Mouse (Mus musculus): Measurements from ENCODE around the gene Apoa1. TPM values are rescaled to one million over a fixed set of nuclear protein-coding genes. Genes with fewer than 3 reads are reported as not detected.

The Apoa1 gene
- polyA plus RNA-seq, 1 experiment from 2014 or later, result 1,278 TPM

DNA sequence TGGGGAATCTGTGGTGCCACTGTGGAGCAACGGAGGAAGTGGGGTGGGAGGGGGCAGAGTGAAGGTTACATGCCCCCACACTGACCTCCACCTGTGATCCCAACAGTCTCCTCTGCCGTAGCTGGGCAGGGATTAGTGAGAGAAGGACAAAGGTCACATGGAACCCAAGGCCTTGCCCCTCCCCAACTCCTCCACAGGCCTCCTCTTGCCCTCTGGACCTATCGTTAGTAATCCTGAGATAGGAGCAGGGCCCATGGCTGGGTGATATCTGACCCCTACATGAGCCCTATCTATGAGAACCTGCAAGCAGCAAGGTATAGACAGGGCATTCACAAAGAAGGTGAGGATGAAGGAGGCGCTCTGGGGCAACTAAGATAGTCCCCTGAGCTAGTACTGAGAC, 7.3 kb downstream of the Apoa1 start:
- no peaks in the 10 kb centered on the region for H3K9me3 ChIP-seq (ENCODE audit: control insufficient read depth, low read length)
- H3K4me3 ChIP-seq (ENCODE audit: low read depth, low read length), result no peak overlapping the region
- no peaks in the 10 kb centered on the region for H3K36me3 ChIP-seq (ENCODE audit: control insufficient read depth, insufficient read depth, low read length)
- DNase-seq (ENCODE audit: low spot score) (no peak), ATAC-seq (replicated peaks; ENCODE audit: low FRiP score) (peak; percentile 76)
- WGBS, result 36% methylated on average over 4 of the region's 4 CpGs
- H3K9ac ChIP-seq (ENCODE audit: low read depth, low read length), result no peak overlapping the region
- peaks cover 4% of the 10 kb centered on the region; the same call in 1 of the 2 replicates for H3K4me1 ChIP-seq (replicated peaks; ENCODE audit: control insufficient read depth, insufficient read depth, low read length)
- no peak overlapping the region for H3K4me2 ChIP-seq
- H3K27ac ChIP-seq (ENCODE audit: low read depth, low read length), result no peak overlapping the region
- no peaks in the 10 kb centered on the region; the same call in none of the 2 replicates for H3K27me3 ChIP-seq (replicated peaks; ENCODE audit: control insufficient read depth, insufficient read depth, low read length)

DNA sequence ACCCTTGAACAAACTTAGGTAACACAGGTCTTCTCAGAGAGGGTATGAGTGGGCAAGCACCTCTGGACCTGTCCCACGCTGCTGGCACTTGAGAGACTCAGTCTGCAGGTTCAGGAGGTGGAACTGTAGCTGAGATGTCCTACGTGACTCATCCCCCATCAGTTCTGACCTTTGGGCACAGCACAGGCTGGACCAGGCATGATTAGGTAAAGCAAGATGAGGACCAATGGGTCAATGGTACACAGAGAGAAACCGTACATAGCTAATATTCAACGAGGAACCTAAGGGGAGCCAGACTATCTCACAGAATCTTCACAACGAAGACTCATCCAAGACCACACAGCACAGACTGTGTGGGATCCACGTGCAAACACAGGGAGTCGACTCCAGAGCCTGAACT, 10.5 kb downstream of the Apoa1 start:
- WGBS, result 78% methylated on average over 7 of the region's 7 CpGs
- Histone ChIP-seq H3K4me1 (replicated peaks; ENCODE audit: control insufficient read depth, insufficient read depth, low read length) (peaks cover 4% of the 10 kb centered on the region; the same call in 1 of the 2 replicates), H3K4me3 (ENCODE audit: low read depth, low read length) (no peak overlapping the region), H3K9ac (ENCODE audit: low read depth, low read length) (no peak overlapping the region), H3K9me3 (ENCODE audit: control insufficient read depth, low read length) (no peaks in the 10 kb centered on the region), H3K27me3 (replicated peaks; ENCODE audit: control insufficient read depth, insufficient read depth, low read length) (no peaks in the 10 kb centered on the region), H3K4me2 (no peak overlapping the region), H3K27ac (ENCODE audit: low read depth, low read length) (no peak overlapping the region), H3K36me3 (ENCODE audit: control insufficient read depth, insufficient read depth, low read length) (no peaks in the 10 kb centered on the region)
- DNase-seq (ENCODE audit: low spot score), result no peak
- ATAC-seq (replicated peaks; ENCODE audit: low FRiP score), result no peak

DNA sequence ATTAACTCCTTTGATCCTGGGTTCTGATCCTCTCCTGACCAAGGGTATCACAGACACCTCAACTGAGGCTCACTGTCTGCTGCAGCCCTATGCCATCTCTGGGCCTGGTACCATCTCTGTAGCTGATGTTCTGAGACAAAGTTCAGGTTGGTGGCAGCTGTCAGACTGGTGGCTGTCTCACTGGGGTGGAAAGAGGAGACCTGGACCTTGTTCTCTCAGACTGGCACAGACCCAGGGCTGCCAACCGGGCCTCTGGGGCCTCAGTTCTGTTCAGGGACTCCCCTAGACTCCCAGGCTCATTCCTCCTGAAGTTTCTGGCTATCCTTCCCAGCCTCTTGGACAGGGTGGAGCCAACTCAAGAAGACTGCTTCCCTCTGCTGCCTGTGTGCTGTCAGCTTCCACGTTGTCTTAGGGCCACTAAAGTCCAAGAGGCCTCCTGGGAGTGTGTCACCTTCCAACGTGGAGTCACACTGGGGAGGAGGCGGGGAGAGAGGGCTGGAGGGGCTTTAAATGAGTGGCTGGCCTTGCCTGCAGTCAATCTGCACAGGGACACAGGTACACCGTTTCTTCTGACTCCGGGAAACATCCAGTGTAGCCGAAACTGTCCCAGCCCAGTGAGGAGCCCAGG, 12.3 kb downstream of the Apoa1 start, which contains the start of gene Apoa4:
Gene Apoa4, plus strand, starts transcription at position 171 of the 628 bp plus-strand sequence.
- ATAC-seq (replicated peaks; ENCODE audit: low FRiP score) (no peak), DNase-seq (ENCODE audit: low spot score) (no peak)
- H3K4me2 ChIP-seq, result no peak within 1 kb of the TSS
- no peaks in the 10 kb centered on the region for H3K9me3 ChIP-seq (ENCODE audit: control insufficient read depth, low read length)
- H3K4me1 ChIP-seq (replicated peaks; ENCODE audit: control insufficient read depth, insufficient read depth, low read length), result peaks cover under 1% of the 10 kb centered on the region; the same call in 1 of the 2 replicates
- H3K27ac ChIP-seq (ENCODE audit: low read depth, low read length), result no peak within 1 kb of the TSS
- 61% methylated on average over 7 of the region's 7 CpGs for WGBS
- H3K36me3 ChIP-seq (ENCODE audit: control insufficient read depth, insufficient read depth, low read length), result no peaks in the 10 kb centered on the region
- H3K9ac ChIP-seq (ENCODE audit: low read depth, low read length), result no peak within 1 kb of the TSS
- H3K4me3 ChIP-seq (ENCODE audit: low read depth, low read length), result no peak within 1 kb of the TSS
- no peaks in the 10 kb centered on the region for H3K27me3 ChIP-seq (replicated peaks; ENCODE audit: control insufficient read depth, insufficient read depth, low read length)

DNA sequence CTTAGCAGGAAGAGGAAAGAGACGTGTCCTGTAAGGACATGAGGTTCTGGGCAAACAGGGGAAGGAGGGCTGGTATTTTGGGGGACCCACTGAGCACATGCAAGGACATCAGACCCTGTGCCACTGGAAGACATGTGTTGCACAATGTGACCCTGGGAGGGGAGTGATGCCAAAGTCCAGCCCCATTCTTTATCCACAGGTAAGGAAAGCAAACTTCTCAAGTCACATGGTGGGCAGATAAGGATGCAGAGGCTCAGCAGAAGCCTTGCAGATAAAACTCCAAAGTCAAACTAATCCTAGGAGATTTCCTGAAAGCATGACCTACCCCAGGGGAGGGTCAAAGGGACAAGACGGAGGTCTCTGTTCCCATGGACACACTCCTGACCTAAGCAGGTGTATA, 13.4 kb downstream of the Apoa1 start:
- Histone ChIP-seq H3K4me1 (replicated peaks; ENCODE audit: control insufficient read depth, insufficient read depth, low read length) (no peaks in the 10 kb centered on the region; the same call in 1 of the 2 replicates), H3K27me3 (replicated peaks; ENCODE audit: control insufficient read depth, insufficient read depth, low read length) (no peaks in the 10 kb centered on the region), H3K36me3 (ENCODE audit: control insufficient read depth, insufficient read depth, low read length) (no peaks in the 10 kb centered on the region), H3K9me3 (ENCODE audit: control insufficient read depth, low read length) (no peaks in the 10 kb centered on the region), H3K4me3 (ENCODE audit: low read depth, low read length) (no peak overlapping the region), H3K27ac (ENCODE audit: low read depth, low read length) (no peak overlapping the region), H3K4me2 (no peak overlapping the region), H3K9ac (ENCODE audit: low read depth, low read length) (no peak overlapping the region)
- ATAC-seq (replicated peaks; ENCODE audit: low FRiP score) (no peak), DNase-seq (ENCODE audit: low spot score) (no peak)
- WGBS, result 66% methylated on average over 2 of the region's 2 CpGs

DNA sequence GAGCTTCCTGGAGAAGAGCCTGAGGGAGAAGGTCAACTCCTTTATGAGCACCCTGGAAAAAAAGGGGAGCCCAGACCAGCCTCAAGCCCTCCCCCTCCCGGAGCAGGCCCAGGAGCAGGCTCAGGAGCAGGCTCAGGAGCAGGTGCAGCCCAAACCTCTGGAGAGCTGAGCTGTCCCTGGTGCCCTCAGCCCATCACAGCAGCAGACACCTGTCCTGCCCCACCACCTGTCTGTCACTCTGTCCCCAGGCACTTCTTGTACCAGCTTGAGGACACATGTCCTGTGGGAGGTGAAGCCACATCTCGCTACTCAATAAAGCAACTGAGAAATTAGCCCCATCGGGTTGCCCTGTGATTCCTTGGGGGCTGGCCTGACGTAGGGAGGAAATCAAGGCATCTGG, 14.7 kb downstream of the Apoa1 start:
- no peaks in the 10 kb centered on the region; the same call in 1 of the 2 replicates for H3K4me1 ChIP-seq (replicated peaks; ENCODE audit: control insufficient read depth, insufficient read depth, low read length)
- H3K27ac ChIP-seq (ENCODE audit: low read depth, low read length), result no peak overlapping the region
- H3K36me3 ChIP-seq (ENCODE audit: control insufficient read depth, insufficient read depth, low read length), result no peaks in the 10 kb centered on the region
- DNase-seq (ENCODE audit: low spot score) (no peak), ATAC-seq (replicated peaks; ENCODE audit: low FRiP score) (no peak)
- H3K4me3 ChIP-seq (ENCODE audit: low read depth, low read length), result no peak overlapping the region
- WGBS, result 80% methylated on average over 4 of the region's 4 CpGs
- no peaks in the 10 kb centered on the region for H3K9me3 ChIP-seq (ENCODE audit: control insufficient read depth, low read length)
- no peak overlapping the region for H3K9ac ChIP-seq (ENCODE audit: low read depth, low read length)
- no peaks in the 10 kb centered on the region for H3K27me3 ChIP-seq (replicated peaks; ENCODE audit: control insufficient read depth, insufficient read depth, low read length)
- no peak overlapping the region for H3K4me2 ChIP-seq

DNA sequence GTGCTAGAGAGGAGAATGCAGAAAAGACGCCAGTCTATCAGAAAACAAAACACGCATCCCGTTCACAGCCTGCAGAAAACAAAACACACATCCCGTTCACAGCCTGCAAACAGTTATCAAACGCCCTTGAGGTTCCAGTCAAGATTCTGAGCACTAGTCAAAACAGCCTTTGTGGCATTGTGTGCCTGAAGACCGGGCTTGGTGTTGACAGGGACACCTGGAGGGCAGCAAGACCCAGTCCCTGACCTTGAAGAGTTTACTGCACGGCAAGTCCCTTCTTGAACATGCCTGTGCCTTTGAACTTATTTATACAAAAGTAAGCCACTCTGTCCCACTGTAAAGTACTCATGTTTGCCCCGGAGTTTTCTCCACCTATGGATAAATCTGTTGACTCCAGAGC, 15.2 kb downstream of the Apoa1 start:
- no peaks in the 10 kb centered on the region for H3K27me3 ChIP-seq (replicated peaks; ENCODE audit: control insufficient read depth, insufficient read depth, low read length)
- no peak overlapping the region for H3K4me3 ChIP-seq (ENCODE audit: low read depth, low read length)
- no peaks in the 10 kb centered on the region for H3K36me3 ChIP-seq (ENCODE audit: control insufficient read depth, insufficient read depth, low read length)
- ATAC-seq (replicated peaks; ENCODE audit: low FRiP score) (no peak), DNase-seq (ENCODE audit: low spot score) (no peak)
- WGBS, result 71% methylated on average over 8 of the region's 8 CpGs
- H3K27ac ChIP-seq (ENCODE audit: low read depth, low read length), result no peak overlapping the region
- H3K4me1 ChIP-seq (replicated peaks; ENCODE audit: control insufficient read depth, insufficient read depth, low read length), result no peaks in the 10 kb centered on the region
- H3K9me3 ChIP-seq (ENCODE audit: control insufficient read depth, low read length), result no peaks in the 10 kb centered on the region
- H3K9ac ChIP-seq (ENCODE audit: low read depth, low read length), result no peak overlapping the region
- no peak overlapping the region for H3K4me2 ChIP-seq

DNA sequence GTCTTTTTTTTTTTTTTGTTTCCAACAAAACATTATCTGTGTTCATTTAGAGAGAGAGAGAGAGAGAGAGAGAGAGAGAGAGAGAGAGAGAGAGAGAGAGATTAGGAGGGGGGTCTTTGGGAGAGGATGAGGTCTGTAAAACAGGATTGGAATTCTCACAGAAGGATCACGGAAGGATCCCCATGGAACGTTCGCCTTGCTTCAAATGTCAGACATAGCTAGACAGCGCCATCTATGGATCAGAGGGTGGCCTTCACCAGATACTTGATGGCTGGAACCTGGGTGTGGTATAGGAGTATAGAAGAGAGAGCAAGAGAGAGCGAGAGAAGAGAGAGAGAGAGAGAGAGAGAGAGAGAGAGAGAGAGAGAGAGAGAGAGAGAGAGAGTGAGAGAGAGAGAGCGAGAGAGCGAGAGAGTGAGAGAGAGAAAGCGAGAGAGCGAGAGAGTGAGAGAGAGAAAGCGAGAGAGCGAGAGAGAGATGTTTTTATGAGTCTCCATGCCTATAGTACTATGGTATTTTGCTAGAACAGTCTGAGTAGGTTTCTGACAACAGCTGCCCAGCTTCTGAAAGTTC, 18.5 kb downstream of the Apoa1 start:
- DNase-seq (ENCODE audit: low spot score), result no peak
- ATAC-seq (replicated peaks; ENCODE audit: low FRiP score), result no peak; the same call in 1 of the 2 replicates
- Histone ChIP-seq H3K27me3 (replicated peaks; ENCODE audit: control insufficient read depth, insufficient read depth, low read length) (no peaks in the 10 kb centered on the region), H3K27ac (ENCODE audit: low read depth, low read length) (no peak overlapping the region), H3K36me3 (ENCODE audit: control insufficient read depth, insufficient read depth, low read length) (no peaks in the 10 kb centered on the region), H3K4me3 (ENCODE audit: low read depth, low read length) (no peak overlapping the region), H3K9ac (ENCODE audit: low read depth, low read length) (no peak overlapping the region), H3K4me1 (replicated peaks; ENCODE audit: control insufficient read depth, insufficient read depth, low read length) (no peaks in the 10 kb centered on the region), H3K4me2 (peak overlapping the region; percentile 26; the same call in 1 of the 2 replicates), H3K9me3 (ENCODE audit: control insufficient read depth, low read length) (no peaks in the 10 kb centered on the region)
- WGBS, result 29% methylated on average over 11 of the region's 11 CpGs

DNA sequence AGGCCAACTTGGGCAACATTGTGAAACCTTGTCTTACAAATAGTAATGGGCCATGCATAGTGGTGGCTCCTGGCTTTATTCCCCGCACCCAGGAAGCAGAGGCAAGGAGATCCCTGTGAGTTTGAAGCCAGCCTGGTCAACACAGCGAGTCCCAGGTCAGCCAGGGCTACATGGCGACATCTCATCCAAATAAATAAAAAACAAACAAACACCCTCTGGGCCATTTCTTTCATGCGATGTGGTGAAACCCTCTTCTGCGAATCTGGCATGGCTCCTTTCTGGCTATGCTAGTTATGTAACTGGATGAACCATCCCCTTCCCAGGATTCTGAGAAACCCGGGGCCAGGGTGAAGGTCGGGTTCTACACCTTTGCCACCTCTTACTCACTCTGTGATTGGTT, 27.8 kb downstream of the Apoa1 start:
- no peaks in the 10 kb centered on the region for H3K27me3 ChIP-seq (replicated peaks; ENCODE audit: control insufficient read depth, insufficient read depth, low read length)
- WGBS, result 85% methylated on average over 7 of the region's 7 CpGs

More for the DNA sequence above, 27.8 kb downstream of the Apoa1 start:
- DNase-seq (ENCODE audit: low spot score), result no peak
- H3K4me1 ChIP-seq (replicated peaks; ENCODE audit: control insufficient read depth, insufficient read depth, low read length), result no peaks in the 10 kb centered on the region
- H3K36me3 ChIP-seq (ENCODE audit: control insufficient read depth, insufficient read depth, low read length), result no peaks in the 10 kb centered on the region
- no peak overlapping the region for H3K4me3 ChIP-seq (ENCODE audit: low read depth, low read length)
- no peaks in the 10 kb centered on the region for H3K9me3 ChIP-seq (ENCODE audit: control insufficient read depth, low read length)
- no peak overlapping the region for H3K27ac ChIP-seq (ENCODE audit: low read depth, low read length)
- no peak for ATAC-seq (replicated peaks; ENCODE audit: low FRiP score)
- H3K9ac ChIP-seq (ENCODE audit: low read depth, low read length), result no peak overlapping the region
- H3K4me2 ChIP-seq, result no peak overlapping the region

Measured in liver, embryonic 11.5 days (tissue).